Comparison of ENCODE assay signal across 32 mouse cellular contexts in the genomic region with DNA sequence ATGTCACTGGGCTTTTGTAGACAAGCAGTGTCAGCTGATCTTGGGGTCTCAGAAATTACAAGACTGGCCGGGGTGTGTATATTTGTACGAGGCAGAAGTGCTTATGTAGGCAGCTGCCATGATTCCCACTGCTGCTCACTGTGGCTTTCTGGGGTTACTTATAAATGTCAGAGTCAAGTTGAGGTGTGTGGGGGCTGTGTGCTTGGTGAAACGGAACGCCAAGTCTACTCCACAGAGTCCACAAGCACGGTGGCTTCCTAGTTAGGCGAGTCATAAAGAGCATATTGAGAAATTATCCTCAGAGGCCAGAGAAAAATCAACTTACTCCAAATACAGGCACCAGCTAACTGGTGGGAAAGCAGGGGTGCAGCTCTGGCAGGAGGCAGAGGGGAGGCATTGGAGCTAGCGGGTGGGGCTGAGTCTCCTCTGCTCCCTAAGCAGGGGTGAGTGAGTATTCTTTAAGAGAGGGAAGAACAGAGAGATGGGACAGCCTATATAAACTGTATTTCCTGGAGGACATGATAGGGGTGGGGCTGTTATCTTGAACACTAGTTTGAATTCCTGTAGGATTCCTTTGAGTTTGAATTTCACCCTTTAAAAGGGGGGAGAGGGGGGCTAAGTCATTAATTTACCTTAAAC.
DNase-seq lines count a peak whose midpoint lies in the region; ATAC-seq and TF ChIP-seq lines count a peak whose summit lies in the region.
"Had no signal": no experiment of that assay in that cellular context is flagged by ENCODE, and none has a peak within 500 bp of the region (broad histone marks: within the 10 kb centered on the region; RNA-seq: fewer than 3 reads in every experiment).

No protein-coding gene starts in this region.

- H3K9ac ChIP-seq in heart, embryonic 11.5 days (ENCODE audit: low read depth, low read length), result no peak overlapping the region
- no peak overlapping the region for H3K9ac ChIP-seq in kidney, embryonic 16.5 days (replicated peaks; ENCODE audit: low read length)
- H3K9ac ChIP-seq in embryonic facial prominence, embryonic 14.5 days (ENCODE audit: low read depth, low read length), result no peak overlapping the region
- H3K9ac ChIP-seq: heart, embryonic 15.5 days; hindbrain, embryonic 12.5 days; liver, embryonic 14.5 days; midbrain, embryonic 12.5 days; neural tube, embryonic 12.5 days had no signal

- no peak for TF ChIP-seq CTCF in cerebellum, adult 2 months (IDR thresholded peaks at IDR 0.05; ENCODE audit: borderline replicate concordance, insufficient read depth, low read depth, low read length)

- peaks cover 4% of the 10 kb centered on the region; the same call in 1 of the 2 replicates for H3K36me3 ChIP-seq in heart, embryonic 11.5 days (ENCODE audit: control insufficient read depth, insufficient read depth, low read length)
- H3K36me3 ChIP-seq in kidney, embryonic 16.5 days (ENCODE audit: insufficient read depth, low read length), result no peaks in the 10 kb centered on the region
- peaks cover 11% of the 10 kb centered on the region; the same call in 1 of the 2 replicates for H3K36me3 ChIP-seq in embryonic facial prominence, embryonic 14.5 days (ENCODE audit: control insufficient read depth, insufficient read depth, low read length)
- H3K36me3 ChIP-seq: heart, embryonic 15.5 days had no signal

- DNase-seq in heart, adult 9 months (ENCODE audit: low spot score in 2 of 2), result no peak
- no peak for DNase-seq in kidney, adult 18-20 months
- peak; percentile 23 for DNase-seq in R1 (ENCODE audit: low read depth, low spot score)
- no peak for DNase-seq in embryonic facial prominence, embryonic 14.5 days (ENCODE audit: low spot score)
- no peak for DNase-seq in cerebellum, adult 2 months
- DNase-seq: adrenal gland, adult 2 months; adrenal gland, postnatal 36 days; cerebellum, adult 8-10 months; cerebellum, postnatal 25 days; gastrocnemius, postnatal 25 days; heart, adult 2 months; heart, postnatal 36 days; kidney, adult 9 months; liver; lung, postnatal 4 days; right cerebral cortex, adult 18-20 months; thymus, adult 2 months; thymus, postnatal 36 days had no signal

- WGBS in heart, embryonic 11.5 days (ENCODE audit: insufficient replicate concordance), result 74% methylated on average over 7 of the region's 7 CpGs
- WGBS in kidney, embryonic 16.5 days, result 25% methylated on average over 7 of the region's 7 CpGs
- 58% methylated on average over 7 of the region's 7 CpGs for WGBS in embryonic facial prominence, embryonic 14.5 days
- 91% methylated on average over 7 of the region's 7 CpGs for WGBS in cerebellum, adult 2 months

- H3K4me3 ChIP-seq in heart, embryonic 11.5 days (ENCODE audit: low read depth, low read length), result no peak overlapping the region
- H3K4me3 ChIP-seq in kidney, embryonic 16.5 days (ENCODE audit: low read length), result no peak overlapping the region
- H3K4me3 ChIP-seq in embryonic facial prominence, embryonic 14.5 days (ENCODE audit: low read depth, low read length), result no peak overlapping the region
- no peak overlapping the region for H3K4me3 ChIP-seq in cerebellum, adult 2 months (replicated peaks; ENCODE audit: insufficient read depth, low read depth, low read length)
- H3K4me3 ChIP-seq: heart, adult 2 months; heart, embryonic 15.5 days; hindbrain, embryonic 12.5 days; megakaryocyte, embryonic 14.5 days; midbrain, embryonic 12.5 days; myocyte; neural tube, embryonic 12.5 days had no signal

- TF ChIP-seq POLR2A in cerebellum, adult 2 months (IDR thresholded peaks at IDR 0.05; ENCODE audit: borderline replicate concordance, insufficient read depth, low read length), result no peak

- no peak for ATAC-seq in heart, embryonic 11.5 days (replicated peaks; ENCODE audit: insufficient number of reproducible peaks, low FRiP score, low TSS enrichment)
- ATAC-seq in kidney, embryonic 16.5 days (ENCODE audit: low FRiP score, low TSS enrichment), result peak; percentile 66
- ATAC-seq in embryonic facial prominence, embryonic 14.5 days (ENCODE audit: low read depth), result no peak
- ATAC-seq: activated CD4-positive, CD25-positive, alpha-beta regulatory T cell, adult 4 months; forebrain, embryonic 14.5 days; hindbrain, postnatal 0 days; lung, postnatal 0 days had no signal

- no peaks in the 10 kb centered on the region for H3K9me3 ChIP-seq in heart, embryonic 11.5 days (replicated peaks; ENCODE audit: control insufficient read depth, low read length)
- H3K9me3 ChIP-seq in kidney, embryonic 16.5 days (ENCODE audit: low read length), result no peaks in the 10 kb centered on the region
- no peaks in the 10 kb centered on the region for H3K9me3 ChIP-seq in embryonic facial prominence, embryonic 14.5 days (ENCODE audit: control insufficient read depth, low read length)
- H3K9me3 ChIP-seq: heart, embryonic 15.5 days; hindbrain, embryonic 12.5 days; midbrain, embryonic 12.5 days; neural tube, embryonic 12.5 days had no signal

- no peak overlapping the region for H3K4me2 ChIP-seq in heart, embryonic 11.5 days
- no peak overlapping the region for H3K4me2 ChIP-seq in kidney, embryonic 16.5 days (replicated peaks; ENCODE audit: low read depth, low read length)
- H3K4me2 ChIP-seq in embryonic facial prominence, embryonic 14.5 days (ENCODE audit: low read depth, low read length), result no peak overlapping the region
- H3K4me2 ChIP-seq: heart, embryonic 15.5 days; hindbrain, embryonic 12.5 days; midbrain, embryonic 12.5 days; neural tube, embryonic 12.5 days had no signal

- peak overlapping the region; percentile 7; the same call in 1 of the 2 replicates for H3K27ac ChIP-seq in heart, embryonic 11.5 days (ENCODE audit: low read depth, low read length)
- H3K27ac ChIP-seq in kidney, embryonic 16.5 days (ENCODE audit: low read length), result peak overlapping the region; percentile 37
- H3K27ac ChIP-seq in embryonic facial prominence, embryonic 14.5 days (replicated peaks; ENCODE audit: low read depth, low read length), result 0 out of 2 replicates have a peak overlapping the region, but pooled peaks have one; percentile 31
- H3K27ac ChIP-seq in cerebellum, adult 2 months (ENCODE audit: insufficient read depth, low read length), result no peak overlapping the region
- H3K27ac ChIP-seq: heart, adult 2 months; heart, embryonic 15.5 days; hindbrain, embryonic 12.5 days; hindbrain, postnatal 0 days; liver, embryonic 14.5 days; midbrain, embryonic 12.5 days; neural tube, embryonic 12.5 days; stomach, postnatal 0 days had no signal

- H3K27me3 ChIP-seq in heart, embryonic 11.5 days (ENCODE audit: control insufficient read depth, insufficient read depth, low read length), result no peaks in the 10 kb centered on the region
- no peaks in the 10 kb centered on the region; the same call in 1 of the 2 replicates for H3K27me3 ChIP-seq in kidney, embryonic 16.5 days (ENCODE audit: insufficient read depth, low read length)
- H3K27me3 ChIP-seq in embryonic facial prominence, embryonic 14.5 days (replicated peaks; ENCODE audit: control insufficient read depth, insufficient read depth, low read length), result no peaks in the 10 kb centered on the region
- no peaks in the 10 kb centered on the region for H3K27me3 ChIP-seq in cerebellum, adult 2 months (ENCODE audit: control insufficient read depth, insufficient read depth, low read length)
- H3K27me3 ChIP-seq: heart, embryonic 15.5 days; hindbrain, embryonic 12.5 days; megakaryocyte, embryonic 14.5 days; midbrain, embryonic 12.5 days; neural tube, embryonic 12.5 days had no signal

- H3K4me1 ChIP-seq in heart, embryonic 11.5 days (ENCODE audit: control insufficient read depth, insufficient read depth, low read length), result peaks cover 31% of the 10 kb centered on the region
- peaks cover 40% of the 10 kb centered on the region for H3K4me1 ChIP-seq in kidney, embryonic 16.5 days (ENCODE audit: insufficient read depth, low read length)
- H3K4me1 ChIP-seq in embryonic facial prominence, embryonic 14.5 days (ENCODE audit: control insufficient read depth, insufficient read depth, low read length), result peaks cover 10% of the 10 kb centered on the region; the same call in 1 of the 2 replicates
- no peaks in the 10 kb centered on the region; the same call in 1 of the 2 replicates for H3K4me1 ChIP-seq in cerebellum, adult 2 months (ENCODE audit: control insufficient read depth, insufficient read depth, low read length)
- H3K4me1 ChIP-seq: megakaryocyte, embryonic 14.5 days had no signal
